Mouse (Mus musculus) gastrocnemius, postnatal 4 days (tissue): ENCODE results near the gene Ccdc171. TPM values are rescaled to one million over a fixed set of nuclear protein-coding genes. Genes with fewer than 3 reads are reported as not detected.
"Not testable (repeated sequence)": the region's sequence is repeated elsewhere in the genome, so short reads cannot be mapped to it uniquely, and the experiment has no call there.

Experiments
- DNase-seq, 2 experiments: peaks; one replicate each; pipeline ENCODE4 v3.0.0; 2021 to 2022; ENCODE audit warnings: low spot score in 2 of 2, mixed read lengths in 2 of 2
- long read RNA-seq, 2 experiments: library from polyadenylated mRNA; stranded (forward); transcript quantifications; one replicate each; pipeline ENCODE4 v2.0.0; 2021
- total RNA-seq, 2 experiments: library from RNA; stranded (reverse); gene quantifications; 2 replicates each; pipeline ENCODE4 v1.2.3; 2021

Gene Ccdc171
- total RNA-seq: 1 to 10 TPM; 1.9 to 2.1 TPM
- long read RNA-seq, experiment 1, partial matches to known transcripts: 0 of 1 reads
- long read RNA-seq, experiment 1, other reads (novel, unspliced or antisense): 1 of 1 reads
- long read RNA-seq, experiment 2: 0 reads

GRCm38 (mm10) chr4:83524843-83525689, at the start of gene Ccdc171:
Gene Ccdc171 (plus strand): TSS chr4:83525545.
- DNase-seq: peak; percentile 94 to 95

- DNase-seq: no peak
Observed at GRCm38 (mm10) chr4:83485250-83485649, 40.1 kb upstream of the Ccdc171 start.

GRCm38 (mm10) chr4:83485735-83486116, 39.6 kb upstream of the Ccdc171 start:
- peak; percentile 80 to 88 for DNase-seq

- DNase-seq: peak; percentile 78 to 89
Observed at GRCm38 (mm10) chr4:83486117-83486901, 39.0 kb upstream of the Ccdc171 start, which contains the start of gene Psip1. Gene Psip1 (minus strand): TSS chr4:83486459.

GRCm38 (mm10) chr4:83489121-83489520, 36.2 kb upstream of the Ccdc171 start:
- no peak for DNase-seq

GRCm38 (mm10) chr4:83493112-83493511, 32.2 kb upstream of the Ccdc171 start:
- no peak for DNase-seq

- not testable (repeated sequence) for DNase-seq
Observed at GRCm38 (mm10) chr4:83497013-83497412, 28.3 kb upstream of the Ccdc171 start.

GRCm38 (mm10) chr4:83500154-83501036, 24.9 kb upstream of the Ccdc171 start:
- no peak for DNase-seq

- no peak for DNase-seq
Observed at GRCm38 (mm10) chr4:83501037-83501430, 24.3 kb upstream of the Ccdc171 start.

- no peak for DNase-seq
Observed at GRCm38 (mm10) chr4:83509600-83509999, 15.7 kb upstream of the Ccdc171 start.

GRCm38 (mm10) chr4:83511083-83511482, 14.3 kb upstream of the Ccdc171 start:
- DNase-seq: no peak

- DNase-seq: no peak
Observed at GRCm38 (mm10) chr4:83512217-83512616, 13.1 kb upstream of the Ccdc171 start.

GRCm38 (mm10) chr4:83512644-83513043, 12.7 kb upstream of the Ccdc171 start:
- no peak for DNase-seq

GRCm38 (mm10) chr4:83514183-83514582, 11.2 kb upstream of the Ccdc171 start:
- no peak for DNase-seq

GRCm38 (mm10) chr4:83514976-83515669, 10.2 kb upstream of the Ccdc171 start:
- no peak for DNase-seq

- not testable (repeated sequence) for DNase-seq
Observed at GRCm38 (mm10) chr4:83516144-83516543, 9.2 kb upstream of the Ccdc171 start.

GRCm38 (mm10) chr4:83519148-83519547, 6.2 kb upstream of the Ccdc171 start:
- no peak for DNase-seq

GRCm38 (mm10) chr4:83519807-83520206, 5.5 kb upstream of the Ccdc171 start:
- DNase-seq: no peak

GRCm38 (mm10) chr4:83520308-83520707, 5.0 kb upstream of the Ccdc171 start:
- no peak for DNase-seq

GRCm38 (mm10) chr4:83522066-83522465, 3.3 kb upstream of the Ccdc171 start:
- DNase-seq: no peak
